Mouse (Mus musculus): ENCODE results near the gene Abhd6. TPM values are rescaled to one million over a fixed set of nuclear protein-coding genes. Genes with fewer than 3 reads are reported as not detected.

Abhd6 gene
- polyA plus RNA-seq, 1 experiment from 2014 or later, result 31.6 TPM

- H3K36me3 ChIP-seq (ENCODE audit: control insufficient read depth, insufficient read depth, low read length), result no peaks in the 10 kb centered on the region
- H3K9ac ChIP-seq (replicated peaks; ENCODE audit: low read length), result no peak overlapping the region
- H3K27me3 ChIP-seq (ENCODE audit: control insufficient read depth, insufficient read depth, low read length), result no peaks in the 10 kb centered on the region
- no peaks in the 10 kb centered on the region for H3K9me3 ChIP-seq (ENCODE audit: control insufficient read depth, low read length)
- no peaks in the 10 kb centered on the region for H3K4me1 ChIP-seq (ENCODE audit: control insufficient read depth, insufficient read depth, low read length)
- ATAC-seq (ENCODE audit: low FRiP score, low TSS enrichment) (no peak), DNase-seq (no peak)
- 85% methylated on average over 8 of the region's 8 CpGs for WGBS
- H3K27ac ChIP-seq (replicated peaks; ENCODE audit: low read depth, low read length), result no peak overlapping the region
- H3K4me2 ChIP-seq (ENCODE audit: low read length), result no peak overlapping the region
- H3K4me3 ChIP-seq (replicated peaks; ENCODE audit: low read depth, low read length), result no peak overlapping the region
Measured at GRCm38 (mm10) chr14:8063835-8064785, 61.4 kb downstream of the Abhd6 start.

- Histone ChIP-seq H3K4me2 (ENCODE audit: low read length) (peak within 1 kb of the TSS; percentile 90), H3K36me3 (ENCODE audit: control insufficient read depth, insufficient read depth, low read length) (peaks cover 14% of the 10 kb centered on the region), H3K9ac (replicated peaks; ENCODE audit: low read length) (peak within 1 kb of the TSS; percentile 78), H3K4me1 (ENCODE audit: control insufficient read depth, insufficient read depth, low read length) (peaks cover 13% of the 10 kb centered on the region; the same call in 1 of the 2 replicates), H3K4me3 (replicated peaks; ENCODE audit: low read depth, low read length) (peak within 1 kb of the TSS; percentile 75), H3K27ac (replicated peaks; ENCODE audit: low read depth, low read length) (peak within 1 kb of the TSS; percentile 93), H3K9me3 (ENCODE audit: control insufficient read depth, low read length) (no peaks in the 10 kb centered on the region), H3K27me3 (ENCODE audit: control insufficient read depth, insufficient read depth, low read length) (no peaks in the 10 kb centered on the region)
- ATAC-seq (ENCODE audit: low FRiP score, low TSS enrichment) (peak; percentile 95), DNase-seq (peak; percentile 99)
- under 1% methylated on average over 47 of the region's 47 CpGs for WGBS
Measured at GRCm38 (mm10) chr14:8080165-8080679, 77.5 kb downstream of the Abhd6 start, which contains the start of gene Rpp14. Rpp14 (plus strand) TSS chr14:8080367.

GRCm38 (mm10) chr14:8080718-8081117, 78.0 kb downstream of the Abhd6 start:
- WGBS, result 3% methylated on average over 11 of the region's 11 CpGs
- Histone ChIP-seq H3K4me3 (replicated peaks; ENCODE audit: low read depth, low read length) (peak overlapping the region; percentile 75), H3K27me3 (ENCODE audit: control insufficient read depth, insufficient read depth, low read length) (no peaks in the 10 kb centered on the region), H3K27ac (replicated peaks; ENCODE audit: low read depth, low read length) (peak overlapping the region; percentile 93), H3K4me2 (ENCODE audit: low read length) (peak overlapping the region; percentile 90), H3K9ac (replicated peaks; ENCODE audit: low read length) (peak overlapping the region; percentile 78), H3K4me1 (ENCODE audit: control insufficient read depth, insufficient read depth, low read length) (peaks cover 13% of the 10 kb centered on the region; the same call in 1 of the 2 replicates), H3K9me3 (ENCODE audit: control insufficient read depth, low read length) (no peaks in the 10 kb centered on the region), H3K36me3 (ENCODE audit: control insufficient read depth, insufficient read depth, low read length) (peaks cover 19% of the 10 kb centered on the region)
- DNase-seq (no peak), ATAC-seq (ENCODE audit: low FRiP score, low TSS enrichment) (peak; percentile 44)

- DNase-seq (no peak), ATAC-seq (ENCODE audit: low FRiP score, low TSS enrichment) (no peak)
- peaks cover 13% of the 10 kb centered on the region; the same call in 1 of the 2 replicates for H3K4me1 ChIP-seq (ENCODE audit: control insufficient read depth, insufficient read depth, low read length)
- peaks cover 40% of the 10 kb centered on the region for H3K36me3 ChIP-seq (ENCODE audit: control insufficient read depth, insufficient read depth, low read length)
- H3K9me3 ChIP-seq (ENCODE audit: control insufficient read depth, low read length), result no peaks in the 10 kb centered on the region
- no peak overlapping the region for H3K4me2 ChIP-seq (ENCODE audit: low read length)
- H3K4me3 ChIP-seq (replicated peaks; ENCODE audit: low read depth, low read length), result no peak overlapping the region
- H3K9ac ChIP-seq (replicated peaks; ENCODE audit: low read length), result no peak overlapping the region
- WGBS, result 97% methylated on average over 1 of the region's 1 CpGs
- no peak overlapping the region for H3K27ac ChIP-seq (replicated peaks; ENCODE audit: low read depth, low read length)
- no peaks in the 10 kb centered on the region for H3K27me3 ChIP-seq (ENCODE audit: control insufficient read depth, insufficient read depth, low read length)
Measured at GRCm38 (mm10) chr14:8082949-8083348, 80.2 kb downstream of the Abhd6 start.

GRCm38 (mm10) chr14:8089016-8089415, 86.3 kb downstream of the Abhd6 start:
- H3K4me2 ChIP-seq (ENCODE audit: low read length), result no peak overlapping the region
- no peak overlapping the region for H3K4me3 ChIP-seq (replicated peaks; ENCODE audit: low read depth, low read length)
- DNase-seq (no peak), ATAC-seq (ENCODE audit: low FRiP score, low TSS enrichment) (no peak)
- H3K9me3 ChIP-seq (ENCODE audit: control insufficient read depth, low read length), result no peaks in the 10 kb centered on the region
- H3K27ac ChIP-seq (replicated peaks; ENCODE audit: low read depth, low read length), result no peak overlapping the region
- no peaks in the 10 kb centered on the region for H3K27me3 ChIP-seq (ENCODE audit: control insufficient read depth, insufficient read depth, low read length)
- WGBS, result 97% methylated on average over 2 of the region's 2 CpGs
- H3K4me1 ChIP-seq (ENCODE audit: control insufficient read depth, insufficient read depth, low read length), result no peaks in the 10 kb centered on the region
- no peak overlapping the region for H3K9ac ChIP-seq (replicated peaks; ENCODE audit: low read length)
- H3K36me3 ChIP-seq (ENCODE audit: control insufficient read depth, insufficient read depth, low read length), result peaks cover 68% of the 10 kb centered on the region

- no peak overlapping the region for H3K27ac ChIP-seq (replicated peaks; ENCODE audit: low read depth, low read length)
- H3K9ac ChIP-seq (replicated peaks; ENCODE audit: low read length), result no peak overlapping the region
- H3K36me3 ChIP-seq (ENCODE audit: control insufficient read depth, insufficient read depth, low read length), result peaks cover 35% of the 10 kb centered on the region
- H3K4me2 ChIP-seq (ENCODE audit: low read length), result no peak overlapping the region
- ATAC-seq (ENCODE audit: low FRiP score, low TSS enrichment), result no peak
- no peaks in the 10 kb centered on the region for H3K4me1 ChIP-seq (ENCODE audit: control insufficient read depth, insufficient read depth, low read length)
- 94% methylated on average over 2 of the region's 2 CpGs for WGBS
- no peaks in the 10 kb centered on the region for H3K9me3 ChIP-seq (ENCODE audit: control insufficient read depth, low read length)
- H3K4me3 ChIP-seq (replicated peaks; ENCODE audit: low read depth, low read length), result no peak overlapping the region
- DNase-seq, result peak; percentile 87
- H3K27me3 ChIP-seq (ENCODE audit: control insufficient read depth, insufficient read depth, low read length), result no peaks in the 10 kb centered on the region
Measured at GRCm38 (mm10) chr14:8092573-8092972, 89.9 kb downstream of the Abhd6 start.

GRCm38 (mm10) chr14:8093427-8093826, 90.7 kb downstream of the Abhd6 start:
- WGBS, result 55% methylated on average over 5 of the region's 5 CpGs
- ATAC-seq (ENCODE audit: low FRiP score, low TSS enrichment), result no peak
- Histone ChIP-seq H3K9me3 (ENCODE audit: control insufficient read depth, low read length) (no peaks in the 10 kb centered on the region), H3K9ac (replicated peaks; ENCODE audit: low read length) (no peak overlapping the region), H3K36me3 (ENCODE audit: control insufficient read depth, insufficient read depth, low read length) (peaks cover 30% of the 10 kb centered on the region), H3K4me3 (replicated peaks; ENCODE audit: low read depth, low read length) (no peak overlapping the region), H3K4me2 (ENCODE audit: low read length) (no peak overlapping the region), H3K27me3 (ENCODE audit: control insufficient read depth, insufficient read depth, low read length) (no peaks in the 10 kb centered on the region), H3K4me1 (ENCODE audit: control insufficient read depth, insufficient read depth, low read length) (no peaks in the 10 kb centered on the region), H3K27ac (replicated peaks; ENCODE audit: low read depth, low read length) (no peak overlapping the region)
- no peak for DNase-seq

GRCm38 (mm10) chr14:8094931-8095561, 92.3 kb downstream of the Abhd6 start:
- Histone ChIP-seq H3K4me1 (ENCODE audit: control insufficient read depth, insufficient read depth, low read length) (peaks cover 9% of the 10 kb centered on the region), H3K27me3 (ENCODE audit: control insufficient read depth, insufficient read depth, low read length) (no peaks in the 10 kb centered on the region), H3K4me2 (ENCODE audit: low read length) (no peak overlapping the region), H3K9ac (replicated peaks; ENCODE audit: low read length) (no peak overlapping the region), H3K27ac (replicated peaks; ENCODE audit: low read depth, low read length) (no peak overlapping the region), H3K36me3 (ENCODE audit: control insufficient read depth, insufficient read depth, low read length) (peaks cover 14% of the 10 kb centered on the region), H3K4me3 (replicated peaks; ENCODE audit: low read depth, low read length) (no peak overlapping the region), H3K9me3 (ENCODE audit: control insufficient read depth, low read length) (no peaks in the 10 kb centered on the region)
- DNase-seq (no peak), ATAC-seq (ENCODE audit: low FRiP score, low TSS enrichment) (no peak)
- 79% methylated on average over 3 of the region's 3 CpGs for WGBS
